Mouse (Mus musculus) frontal cortex, adult (tissue): ENCODE measurements around the gene Ncs1.

ENCODE experiments used
- ATAC-seq: cut with Nextera tagmentation; 2 replicates; pipeline ENCODE4 v1.9.2; 2017; ENCODE audit warnings: mild to moderate bottlenecking, moderate library complexity, mixed read lengths; ENCODE audit not compliant: low TSS enrichment

The Ncs1 gene

DNA sequence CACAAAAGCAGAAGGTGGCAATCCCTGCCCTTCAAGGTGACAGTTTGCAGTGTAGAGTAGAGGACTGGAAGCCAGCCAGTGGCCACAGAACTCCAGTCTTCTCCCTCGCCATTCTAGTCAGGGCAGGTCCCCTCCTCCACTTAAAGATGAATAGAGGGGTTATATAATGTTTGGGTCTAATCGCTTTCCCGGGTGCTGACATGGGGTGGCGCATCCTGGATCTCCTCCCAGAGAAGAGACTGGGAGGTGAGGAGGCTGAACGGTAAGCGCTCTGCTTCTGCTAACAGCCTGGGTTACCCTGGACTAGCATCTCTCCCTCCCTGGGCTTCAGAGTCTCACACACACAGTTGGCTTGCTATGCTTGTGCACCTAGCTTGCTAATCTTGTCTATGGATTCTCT, 32.2 kb downstream of the Ncs1 start:
- ATAC-seq, result peak; percentile 29; the same call in 1 of the 2 replicates

GRCm38 (mm10) chr2:31278483-31278882, 32.9 kb downstream of the Ncs1 start:
- ATAC-seq, result peak; percentile 11; the same call in 1 of the 2 replicates

DNA sequence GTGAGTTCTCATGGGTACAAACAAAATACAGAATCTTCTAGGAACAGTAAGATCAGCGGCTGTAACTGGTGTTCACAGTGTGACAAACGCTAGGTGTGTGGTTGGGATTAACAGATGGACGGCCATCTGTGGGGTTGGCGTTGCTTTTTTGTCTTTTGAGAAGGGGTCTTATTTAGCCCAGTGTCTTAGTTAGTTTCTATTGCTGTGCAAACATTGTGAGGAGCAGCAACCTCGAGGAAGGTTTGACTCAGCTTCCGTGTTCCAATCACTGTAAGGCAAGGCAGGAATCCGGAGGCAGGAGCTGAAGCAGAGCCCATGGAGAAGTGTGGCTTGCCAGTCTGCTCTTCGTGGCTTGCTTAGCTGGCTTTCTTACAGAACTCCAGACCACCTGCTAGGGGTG, 35.5 kb downstream of the Ncs1 start:
- ATAC-seq, result peak; percentile 44; the same call in 1 of the 2 replicates

- ATAC-seq, result no peak
Observed at GRCm38 (mm10) chr2:31282266-31282665, 36.6 kb downstream of the Ncs1 start.

DNA sequence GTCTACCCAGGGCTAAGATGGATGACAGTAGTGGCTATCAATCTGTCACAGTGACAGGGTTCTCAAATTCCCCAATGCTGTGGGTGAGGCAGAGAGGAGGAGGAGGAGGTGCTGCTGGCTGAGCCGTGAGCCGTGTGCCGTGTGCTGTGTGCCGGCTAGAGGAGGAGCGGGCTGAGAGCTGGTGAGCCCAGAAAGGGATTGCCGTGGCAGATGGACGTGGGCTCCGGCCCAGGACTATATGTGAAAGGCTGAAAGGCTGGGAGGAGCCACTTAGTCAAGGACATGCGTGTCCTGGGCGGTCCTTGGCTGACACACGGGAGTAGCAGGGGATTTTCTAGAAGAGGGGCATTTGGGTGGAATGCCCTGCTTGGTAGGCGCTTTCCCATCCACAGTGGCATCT, 37.3 kb downstream of the Ncs1 start:
- ATAC-seq, result peak; percentile 68; the same call in 1 of the 2 replicates

DNA sequence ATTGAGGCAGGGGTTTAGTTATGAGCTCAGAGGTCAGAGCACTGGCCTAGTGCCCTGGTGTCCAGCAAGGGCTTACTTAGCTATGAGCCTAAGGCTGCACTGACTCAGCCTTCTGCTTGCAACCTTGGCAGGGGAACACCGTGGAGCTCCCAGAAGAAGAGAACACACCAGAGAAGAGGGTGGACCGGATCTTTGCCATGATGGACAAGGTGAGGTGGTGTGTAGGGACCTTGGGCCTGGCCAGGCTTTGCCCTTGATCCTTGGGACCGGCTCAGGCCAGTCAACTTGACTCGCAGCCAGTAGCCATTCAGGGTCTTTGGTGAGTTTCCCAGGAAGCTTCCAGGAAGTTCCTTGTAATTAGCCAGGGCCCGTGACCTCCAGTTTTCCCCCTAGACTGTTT, 38.9 kb downstream of the Ncs1 start:
- ATAC-seq, result no peak

DNA sequence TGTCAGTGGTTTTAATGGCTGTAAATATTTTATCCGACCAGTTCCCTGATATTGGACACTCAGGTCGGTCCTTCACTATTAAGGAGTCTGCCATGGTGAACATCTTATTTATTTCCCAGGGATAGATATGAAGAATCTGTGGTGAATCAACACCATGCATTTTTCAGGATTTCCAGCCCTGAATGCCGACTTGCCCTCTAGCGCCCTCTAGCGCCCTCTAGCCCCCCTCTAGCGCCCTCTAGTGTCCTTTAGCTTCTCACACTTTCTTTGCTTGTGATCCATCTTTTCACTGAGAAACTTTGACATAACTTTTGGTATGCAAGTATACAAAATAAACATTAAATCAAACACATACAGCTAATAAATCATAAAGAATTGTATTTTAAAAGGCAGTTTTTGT, 45.8 kb downstream of the Ncs1 start:
- no peak for ATAC-seq

GRCm38 (mm10) chr2:31294985-31295384, 49.4 kb downstream of the Ncs1 start:
- peak; percentile 8; the same call in 1 of the 2 replicates for ATAC-seq

GRCm38 (mm10) chr2:31296395-31296794, 50.8 kb downstream of the Ncs1 start:
- no peak for ATAC-seq

DNA sequence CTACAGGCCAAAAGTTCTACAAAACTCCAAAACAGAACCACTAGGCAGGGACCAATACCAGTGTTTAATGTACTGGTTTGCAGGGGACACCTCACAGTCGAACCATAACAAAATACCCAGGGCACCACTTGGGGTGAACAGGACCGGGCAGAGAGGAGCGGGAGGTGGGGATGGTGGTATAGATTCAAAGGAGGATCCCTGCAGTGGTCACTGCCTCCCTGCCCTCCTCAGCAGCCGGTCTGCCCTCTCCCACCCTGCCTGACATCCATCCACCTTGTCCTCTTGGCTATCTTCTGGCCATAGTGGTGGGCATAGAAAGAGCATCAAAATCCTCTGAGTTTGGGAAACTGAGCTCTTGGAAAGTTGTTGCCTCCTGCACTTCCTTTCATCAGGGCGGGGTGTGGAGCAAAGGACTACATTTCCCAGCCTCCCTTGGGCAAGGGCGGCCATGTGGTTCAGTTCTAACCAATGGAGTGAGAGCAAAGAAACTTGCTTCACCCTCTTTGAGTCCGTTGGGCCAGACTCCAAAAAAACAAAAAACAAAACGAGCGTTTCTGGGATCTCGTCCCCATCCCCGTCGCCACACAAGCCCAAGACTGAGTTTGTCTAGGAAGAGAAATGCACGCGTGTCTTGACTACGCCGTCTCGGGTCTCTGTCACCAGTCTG, 52.1 kb downstream of the Ncs1 start:
- peak; percentile 87 for ATAC-seq

GRCm38 (mm10) chr2:31298814-31299213, 53.2 kb downstream of the Ncs1 start:
- ATAC-seq, result peak; percentile 48

- ATAC-seq, result no peak
Observed at GRCm38 (mm10) chr2:31299266-31299665, 53.6 kb downstream of the Ncs1 start.

DNA sequence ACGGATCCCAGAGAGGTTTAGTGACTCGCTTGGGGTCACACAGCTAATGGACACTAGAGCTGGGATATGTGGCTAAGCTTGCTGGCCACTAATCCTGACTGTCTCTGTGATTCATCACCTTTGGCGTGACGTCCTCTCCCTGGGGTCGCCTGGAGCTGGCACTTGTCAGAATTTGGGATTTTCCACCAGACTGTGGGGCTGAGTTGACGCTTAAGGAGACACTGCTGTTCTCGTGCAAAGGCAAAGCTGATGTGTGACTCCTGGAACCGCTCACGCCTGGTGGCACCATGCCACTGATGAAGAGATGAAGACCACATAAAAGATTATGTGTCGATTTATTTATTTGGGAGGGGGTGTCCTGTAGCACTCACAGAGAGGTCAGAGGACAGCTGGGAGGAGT, 54.4 kb downstream of the Ncs1 start:
- ATAC-seq, result no peak

DNA sequence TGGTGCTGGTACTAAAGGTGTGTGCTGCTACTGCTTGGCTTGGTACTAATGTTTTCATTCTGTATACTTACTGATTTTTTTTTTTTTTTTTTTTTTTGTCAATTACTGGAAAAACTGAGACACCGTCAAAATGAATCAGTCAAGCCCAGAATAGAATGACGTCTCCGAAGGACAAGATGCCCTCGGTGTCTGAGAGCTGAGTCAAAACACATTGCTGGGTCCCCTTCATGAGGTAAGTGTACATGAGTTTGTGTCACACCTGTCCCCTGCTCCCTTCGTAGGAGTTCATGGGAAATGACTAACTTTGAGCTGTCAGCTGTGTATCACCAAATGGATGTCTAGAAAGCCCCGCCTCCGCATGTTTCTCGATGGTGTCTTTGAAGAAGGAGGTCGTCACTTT, 57.6 kb downstream of the Ncs1 start:
- no peak for ATAC-seq

- ATAC-seq, result no peak
Observed at GRCm38 (mm10) chr2:31304191-31304590, 58.6 kb downstream of the Ncs1 start.

- no peak for ATAC-seq
Observed at GRCm38 (mm10) chr2:31304801-31305665, 59.4 kb downstream of the Ncs1 start.

DNA sequence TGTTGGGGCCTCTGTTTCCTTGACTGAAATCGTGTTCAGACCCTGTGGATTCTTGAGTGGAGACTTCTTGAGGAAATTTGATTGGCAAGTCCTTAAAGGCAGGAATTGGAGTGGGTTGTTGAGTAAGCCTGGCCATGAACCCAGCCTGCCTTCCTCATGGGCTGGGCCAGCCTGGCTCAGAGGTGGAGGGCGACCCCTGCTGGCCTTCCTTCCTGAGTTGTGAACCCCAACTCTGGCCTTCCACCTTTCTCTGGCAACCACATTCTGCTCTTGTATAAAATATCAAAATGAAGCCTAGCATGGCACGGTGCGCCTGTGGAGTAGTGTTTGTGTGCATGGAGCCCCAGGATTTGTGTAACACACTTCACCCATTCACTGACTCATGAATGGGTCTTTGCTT, 60.1 kb downstream of the Ncs1 start:
- ATAC-seq, result no peak; the same call in 1 of the 2 replicates

DNA sequence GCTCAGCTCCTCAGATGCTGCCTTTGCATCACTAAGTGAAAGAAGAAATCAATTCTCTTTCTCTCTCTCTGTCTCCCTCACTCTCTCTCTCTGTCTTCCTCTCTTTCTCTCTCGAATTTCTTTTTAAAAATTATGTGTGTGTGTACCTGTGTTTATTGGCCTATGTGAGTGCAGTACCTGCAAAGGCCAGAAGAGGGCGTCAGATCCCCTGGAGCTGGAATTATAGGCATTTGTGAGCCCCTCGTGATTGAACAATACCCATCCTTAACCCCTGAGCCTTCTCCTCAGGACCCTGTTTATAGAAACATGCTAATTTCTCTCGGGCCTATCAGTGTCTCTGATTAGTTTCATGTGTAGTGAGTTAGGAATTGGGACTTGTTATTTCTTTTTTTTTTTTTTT, 62.6 kb downstream of the Ncs1 start:
- no peak for ATAC-seq

GRCm38 (mm10) chr2:31309549-31309948, 63.9 kb downstream of the Ncs1 start:
- ATAC-seq, result no peak

- ATAC-seq, result no peak
Observed at GRCm38 (mm10) chr2:31314007-31314465, 68.4 kb downstream of the Ncs1 start, which contains the start of gene Hmcn2. Hmcn2 (plus strand) TSS chr2:31314415.

- ATAC-seq, result no peak; the same call in 1 of the 2 replicates
Observed at GRCm38 (mm10) chr2:31318162-31318561, 72.5 kb downstream of the Ncs1 start.

GRCm38 (mm10) chr2:31319200-31319599, 73.6 kb downstream of the Ncs1 start:
- ATAC-seq, result no peak

GRCm38 (mm10) chr2:31327186-31327585, 81.6 kb downstream of the Ncs1 start:
- no peak for ATAC-seq
